Mouse (Mus musculus) ovary, postnatal 10 days (tissue): ENCODE measurements around the gene Elp6.

Source experiments
- DNase-seq: peaks from one replicate; pipeline ENCODE4 v3.0.0; 2022; ENCODE audit warnings: low spot score

Gene Elp6

DNA sequence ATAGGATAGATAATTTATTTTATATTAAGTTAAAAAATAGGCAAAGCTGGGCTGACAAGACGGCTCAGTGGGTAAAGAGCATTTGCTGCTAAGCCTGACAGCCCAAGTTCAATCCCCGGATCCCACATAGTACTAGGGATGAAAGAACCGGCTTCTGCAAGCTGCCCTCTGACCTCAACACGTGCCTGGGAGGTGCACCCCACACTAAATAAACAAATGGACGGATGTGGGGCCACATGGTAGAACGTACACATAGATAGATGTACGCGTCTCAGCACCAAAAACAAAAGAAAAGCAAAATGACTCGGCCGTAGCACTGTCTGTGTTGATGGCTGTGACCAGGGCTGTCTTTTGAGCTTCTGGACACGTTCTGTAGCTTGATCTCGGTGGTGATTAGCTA lies 56.3 kb downstream of the Elp6 start:
- no peak for DNase-seq

DNA sequence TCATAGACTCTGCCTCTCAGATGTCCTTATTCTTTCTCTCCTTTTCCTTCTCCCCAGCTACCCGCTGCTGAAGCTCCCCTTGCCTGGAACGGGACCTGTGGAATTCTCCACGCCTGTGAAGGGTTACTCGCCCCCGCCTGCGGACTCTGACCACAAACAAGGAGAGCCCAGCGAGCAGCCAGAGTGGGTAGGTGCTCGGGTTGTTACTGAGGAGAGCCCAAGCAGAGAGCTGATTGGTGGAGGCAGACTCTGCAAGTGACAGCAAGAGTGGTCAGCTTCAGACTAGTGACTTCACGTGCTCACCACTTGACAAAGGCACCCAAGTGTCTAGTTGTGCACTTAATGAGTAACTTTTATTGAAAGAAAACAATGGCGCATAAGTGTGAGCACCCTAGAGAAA lies 57.4 kb downstream of the Elp6 start:
- DNase-seq, result no peak

DNA sequence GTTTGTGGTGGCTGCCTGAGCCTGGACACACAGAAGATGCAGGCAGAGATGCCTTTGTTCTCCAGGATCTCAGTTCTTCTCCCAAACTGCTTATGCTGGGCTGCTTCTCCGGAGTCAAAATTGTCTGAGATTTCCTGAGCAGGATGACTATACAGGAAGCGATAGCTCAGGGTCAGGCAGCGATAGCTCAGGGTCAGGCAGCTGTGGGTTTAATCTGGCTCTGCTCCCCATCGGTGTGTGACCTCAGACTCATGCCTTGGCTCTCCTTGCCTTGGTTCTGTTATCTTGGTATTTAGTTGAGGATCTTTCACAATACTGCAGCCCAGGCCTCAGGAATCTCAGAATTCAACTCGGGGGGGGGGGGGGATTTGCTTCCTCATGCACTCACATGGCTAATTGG lies 61.8 kb downstream of the Elp6 start:
- no peak for DNase-seq

GRCm38 (mm10) chr9:110369860-110370259 lies 64.9 kb downstream of the Elp6 start:
- no peak for DNase-seq
